Comparison of ENCODE assay signal across 21 mouse cellular contexts in genomic region chr6:145320156-145320555, GRCm38 (mm10).
DNase-seq lines count a peak whose midpoint lies in the region; ATAC-seq and TF ChIP-seq lines count a peak whose summit lies in the region.
"Had no signal": no experiment of that assay in that cellular context is flagged by ENCODE, and none has a peak within 500 bp of the region (broad histone marks: within the 10 kb centered on the region; RNA-seq: fewer than 3 reads in every experiment).

No protein-coding gene starts in this region.

- no peaks in the 10 kb centered on the region for H3K9me3 ChIP-seq in embryonic facial prominence, embryonic 11.5 days (replicated peaks; ENCODE audit: control insufficient read depth, low read length)
- no peaks in the 10 kb centered on the region for H3K9me3 ChIP-seq in embryonic facial prominence, embryonic 10.5 days
- H3K9me3 ChIP-seq in midbrain, postnatal 0 days (ENCODE audit: low read length), result no peaks in the 10 kb centered on the region
- no peaks in the 10 kb centered on the region for H3K9me3 ChIP-seq in midbrain, embryonic 15.5 days
- peaks cover 3% of the 10 kb centered on the region; the same call in 1 of the 2 replicates for H3K9me3 ChIP-seq in limb, embryonic 13.5 days
- H3K9me3 ChIP-seq in neural tube, embryonic 14.5 days (ENCODE audit: control insufficient read depth, low read length), result no peaks in the 10 kb centered on the region
- H3K9me3 ChIP-seq: forebrain, embryonic 13.5 days had no signal

- no peak for DNase-seq in embryonic facial prominence, embryonic 11.5 days (ENCODE audit: low spot score)
- no peak for DNase-seq in embryonic facial prominence, embryonic 10.5 days (ENCODE audit: low spot score)
- peak; percentile 1 for DNase-seq in midbrain, postnatal 0 days (ENCODE audit: low spot score)
- DNase-seq in cerebellum, postnatal 36 days, result no peak
- DNase-seq: adrenal gland, adult 8-10 months; adrenal gland, postnatal 36 days; B cell, adult 2 months; cerebellum, adult 2 months; embryo, embryonic 11 days; forebrain, postnatal 0 days; gastrocnemius, postnatal 36 days; heart, adult 11 months; heart, postnatal 36 days had no signal

- H3K27ac ChIP-seq in embryonic facial prominence, embryonic 11.5 days (replicated peaks; ENCODE audit: low read depth, low read length), result no peak overlapping the region
- H3K27ac ChIP-seq in embryonic facial prominence, embryonic 10.5 days (replicated peaks), result no peak overlapping the region
- H3K27ac ChIP-seq in midbrain, postnatal 0 days (ENCODE audit: low read depth, low read length), result no peak overlapping the region
- H3K27ac ChIP-seq in midbrain, embryonic 15.5 days, result no peak overlapping the region
- H3K27ac ChIP-seq in limb, embryonic 13.5 days, result no peak overlapping the region
- H3K27ac ChIP-seq in neural tube, embryonic 14.5 days (ENCODE audit: low read depth, low read length), result no peak overlapping the region; the same call in 1 of the 2 replicates
- H3K27ac ChIP-seq: embryonic facial prominence, embryonic 13.5 days; forebrain, embryonic 13.5 days; heart, embryonic 13.5 days had no signal

- H3K4me2 ChIP-seq in embryonic facial prominence, embryonic 11.5 days (ENCODE audit: low read depth, low read length), result no peak overlapping the region
- no peak overlapping the region for H3K4me2 ChIP-seq in midbrain, postnatal 0 days (ENCODE audit: low read depth, low read length, poor library complexity, severe bottlenecking)
- H3K4me2 ChIP-seq in midbrain, embryonic 15.5 days, result no peak overlapping the region
- peak overlapping the region; percentile 21; the same call in 1 of the 2 replicates for H3K4me2 ChIP-seq in limb, embryonic 13.5 days (replicated peaks)
- no peak overlapping the region for H3K4me2 ChIP-seq in neural tube, embryonic 14.5 days (ENCODE audit: low read depth, low read length)
- H3K4me2 ChIP-seq: embryonic facial prominence, embryonic 13.5 days; forebrain, embryonic 13.5 days; heart, embryonic 13.5 days had no signal

- 67% methylated on average over 10 of the region's 10 CpGs for WGBS in embryonic facial prominence, embryonic 11.5 days
- WGBS in embryonic facial prominence, embryonic 10.5 days, result 82% methylated on average over 10 of the region's 10 CpGs
- WGBS in midbrain, postnatal 0 days, result 81% methylated on average over 10 of the region's 10 CpGs
- WGBS in midbrain, embryonic 15.5 days, result 76% methylated on average over 10 of the region's 10 CpGs
- 52% methylated on average over 10 of the region's 10 CpGs for WGBS in limb, embryonic 13.5 days
- 73% methylated on average over 10 of the region's 10 CpGs for WGBS in neural tube, embryonic 14.5 days

- H3K27me3 ChIP-seq in embryonic facial prominence, embryonic 11.5 days (ENCODE audit: control insufficient read depth, insufficient read depth, low read length), result no peaks in the 10 kb centered on the region
- no peaks in the 10 kb centered on the region for H3K27me3 ChIP-seq in embryonic facial prominence, embryonic 10.5 days (replicated peaks; ENCODE audit: low read depth, poor library complexity, severe bottlenecking)
- H3K27me3 ChIP-seq in midbrain, postnatal 0 days (ENCODE audit: insufficient read depth, low read length), result no peaks in the 10 kb centered on the region
- H3K27me3 ChIP-seq in midbrain, embryonic 15.5 days (replicated peaks), result no peaks in the 10 kb centered on the region
- no peaks in the 10 kb centered on the region for H3K27me3 ChIP-seq in limb, embryonic 13.5 days
- H3K27me3 ChIP-seq in neural tube, embryonic 14.5 days (ENCODE audit: control insufficient read depth, insufficient read depth, low read length), result no peaks in the 10 kb centered on the region
- H3K27me3 ChIP-seq: embryonic facial prominence, embryonic 13.5 days; forebrain, embryonic 13.5 days had no signal

- H3K36me3 ChIP-seq in embryonic facial prominence, embryonic 11.5 days (replicated peaks; ENCODE audit: control insufficient read depth, insufficient read depth, low read depth, low read length), result no peaks in the 10 kb centered on the region
- no peaks in the 10 kb centered on the region for H3K36me3 ChIP-seq in embryonic facial prominence, embryonic 10.5 days (replicated peaks)
- no peaks in the 10 kb centered on the region for H3K36me3 ChIP-seq in midbrain, postnatal 0 days (ENCODE audit: insufficient read depth, low read length)
- no peaks in the 10 kb centered on the region for H3K36me3 ChIP-seq in midbrain, embryonic 15.5 days (replicated peaks)
- no peaks in the 10 kb centered on the region for H3K36me3 ChIP-seq in limb, embryonic 13.5 days
- H3K36me3 ChIP-seq in neural tube, embryonic 14.5 days (ENCODE audit: control insufficient read depth, insufficient read depth, low read length), result no peaks in the 10 kb centered on the region
- H3K36me3 ChIP-seq: embryonic facial prominence, embryonic 13.5 days; G1E; heart, embryonic 13.5 days had no signal

- no peaks in the 10 kb centered on the region for H3K4me1 ChIP-seq in embryonic facial prominence, embryonic 11.5 days (ENCODE audit: control insufficient read depth, insufficient read depth, low read length)
- no peaks in the 10 kb centered on the region for H3K4me1 ChIP-seq in embryonic facial prominence, embryonic 10.5 days
- no peaks in the 10 kb centered on the region for H3K4me1 ChIP-seq in midbrain, postnatal 0 days (ENCODE audit: insufficient read depth, low read length)
- no peaks in the 10 kb centered on the region for H3K4me1 ChIP-seq in midbrain, embryonic 15.5 days
- 0 out of 2 replicates have a peak, but pooled peaks cover 11% of the 10 kb centered on the region for H3K4me1 ChIP-seq in limb, embryonic 13.5 days
- no peaks in the 10 kb centered on the region for H3K4me1 ChIP-seq in neural tube, embryonic 14.5 days (ENCODE audit: control insufficient read depth, insufficient read depth, low read length)
- H3K4me1 ChIP-seq: embryonic facial prominence, embryonic 13.5 days; forebrain, embryonic 13.5 days; heart, embryonic 13.5 days had no signal

- no peak overlapping the region for H3K9ac ChIP-seq in embryonic facial prominence, embryonic 11.5 days (replicated peaks; ENCODE audit: low read length)
- H3K9ac ChIP-seq in midbrain, postnatal 0 days (replicated peaks; ENCODE audit: low read length, poor library complexity, severe bottlenecking), result no peak overlapping the region
- H3K9ac ChIP-seq in midbrain, embryonic 15.5 days, result no peak overlapping the region
- H3K9ac ChIP-seq in limb, embryonic 13.5 days, result no peak overlapping the region
- no peak overlapping the region for H3K9ac ChIP-seq in neural tube, embryonic 14.5 days (replicated peaks; ENCODE audit: low read depth, low read length)
- H3K9ac ChIP-seq: embryonic facial prominence, embryonic 13.5 days; forebrain, embryonic 13.5 days; forebrain, postnatal 0 days; heart, embryonic 13.5 days had no signal

- peak; percentile 62; the same call in 1 of the 2 replicates for ATAC-seq in embryonic facial prominence, embryonic 11.5 days (replicated peaks; ENCODE audit: insufficient number of reproducible peaks, low FRiP score, low TSS enrichment, low read depth)
- no peak for ATAC-seq in midbrain, postnatal 0 days (ENCODE audit: low FRiP score)
- ATAC-seq in midbrain, embryonic 15.5 days (replicated peaks), result no peak
- peak; percentile 77 for ATAC-seq in limb, embryonic 13.5 days (ENCODE audit: low FRiP score, low read depth)
- peak; percentile 34; the same call in 1 of the 2 replicates for ATAC-seq in neural tube, embryonic 14.5 days (ENCODE audit: low read depth)
- ATAC-seq: CD4-positive, CD25-positive, alpha-beta regulatory T cell, adult 4 months; forebrain, embryonic 13.5 days; forebrain, postnatal 0 days had no signal

- no peak overlapping the region for H3K4me3 ChIP-seq in embryonic facial prominence, embryonic 11.5 days (ENCODE audit: low read depth, low read length)
- no peak overlapping the region for H3K4me3 ChIP-seq in embryonic facial prominence, embryonic 10.5 days
- H3K4me3 ChIP-seq in midbrain, postnatal 0 days (ENCODE audit: low read depth, low read length), result no peak overlapping the region
- no peak overlapping the region for H3K4me3 ChIP-seq in midbrain, embryonic 15.5 days
- no peak overlapping the region for H3K4me3 ChIP-seq in limb, embryonic 13.5 days
- H3K4me3 ChIP-seq in neural tube, embryonic 14.5 days (ENCODE audit: low read depth, low read length), result no peak overlapping the region
- H3K4me3 ChIP-seq: embryonic facial prominence, embryonic 13.5 days; forebrain, embryonic 13.5 days; heart, embryonic 13.5 days had no signal

- TF ChIP-seq CTCF in midbrain, postnatal 0 days (IDR thresholded peaks at IDR 0.05), result no peak

Comparison
In these comparisons a context has a peak if more than half of its experiments do, and no peak if none do; other contexts are left out.
1. ATAC-seq: peak in embryonic facial prominence, embryonic 11.5 days (single experiment), limb, embryonic 13.5 days (single experiment) and neural tube, embryonic 14.5 days (single experiment); none in midbrain, postnatal 0 days (single experiment) and midbrain, embryonic 15.5 days (single experiment).